Mouse (Mus musculus) bone marrow, adult 2 months (tissue): ENCODE measurements around the gene Panx1. TPM values are rescaled to one million over a fixed set of nuclear protein-coding genes. Genes with fewer than 3 reads are reported as not detected.
A peak's percentile ranks its signal among the peaks of the same experiment; 100 is the strongest.

ENCODE experiments used
- H3K27ac ChIP-seq: fragments of 200-500 bp; 2 replicates; pipeline ENCODE4 v1.5.1; 2012; ENCODE audit warnings: low read depth, mild to moderate bottlenecking, control low read depth, inconsistent platforms, low read length; ENCODE audit not compliant: control insufficient read depth, poor library complexity, insufficient read depth
- H3K4me1 ChIP-seq: fragments of 200-500 bp; 2 replicates; pipeline ENCODE4 v1.6.1; 2011; ENCODE audit warnings: low read length; ENCODE audit not compliant: control insufficient read depth, insufficient read depth
- H3K4me3 ChIP-seq: fragments of 200-500 bp; replicated peaks from 2 replicates; pipeline ENCODE3; 2011; ENCODE audit warnings: mild to moderate bottlenecking, low read depth, low read length, control low read depth; ENCODE audit not compliant: control insufficient read depth
- CTCF ChIP-seq: fragments of 200-500 bp; IDR thresholded peaks from 2 replicates; pipeline ENCODE4 v1.5.1; 2011; ENCODE audit warnings: low read length, control low read depth; ENCODE audit not compliant: control insufficient read depth, insufficient read depth
- POLR2A ChIP-seq: fragments of 200-500 bp; IDR thresholded peaks from 2 replicates; pipeline ENCODE4 v1.6.1; 2011; ENCODE audit warnings: low read depth, mild to moderate bottlenecking, control low read depth, low read length, borderline replicate concordance; ENCODE audit not compliant: control insufficient read depth
- WGBS: fragments of 180-500 bp; shearing (Covaris S2); methylation state at CpG from one replicate; pipeline ENCODE4 v1.1.7; 2018; 5-methylcytosine and 5-hydroxymethylcytosine counted together
- polyA plus RNA-seq: library from polyadenylated mRNA; stranded (reverse); fragments of >200 nt; gene quantifications from 2 replicates; pipeline ENCODE4 v1.2.4, GENCODE M21; 2011; ENCODE audit warnings: low replicate concordance; ENCODE audit not compliant: missing spikeins, insufficient read depth, insufficient read length

Gene Panx1
- polyA plus RNA-seq, 1 experiment, result 11.4 TPM

DNA sequence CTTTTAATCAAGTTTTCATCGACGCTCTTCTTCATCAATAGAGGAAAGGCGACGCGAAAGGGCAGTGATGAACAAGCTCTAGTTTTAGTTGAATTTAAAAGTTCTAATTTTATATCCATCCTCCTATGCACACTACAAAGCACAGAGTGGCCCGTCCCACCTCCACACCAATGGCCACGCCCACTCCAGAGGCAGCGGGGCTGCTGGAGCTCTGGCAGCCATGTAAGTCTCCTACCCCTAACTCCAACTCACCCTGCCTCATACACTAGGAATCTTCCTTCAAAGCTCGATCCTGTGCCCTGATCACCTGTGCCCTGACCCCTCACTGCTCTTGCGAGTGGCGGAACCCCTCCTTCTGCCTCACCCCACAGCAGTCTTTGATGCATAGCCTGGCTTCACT, 3.7 kb downstream of the Panx1 start:
- no peak for TF ChIP-seq POLR2A
- no peak for TF ChIP-seq CTCF
- WGBS, result 89% methylated on average over 11 of the region's 11 CpGs
- H3K4me3 ChIP-seq, result no peak overlapping the region
- peaks cover 4% of the 10 kb centered on the region for H3K4me1 ChIP-seq
- no peak overlapping the region for H3K27ac ChIP-seq

DNA sequence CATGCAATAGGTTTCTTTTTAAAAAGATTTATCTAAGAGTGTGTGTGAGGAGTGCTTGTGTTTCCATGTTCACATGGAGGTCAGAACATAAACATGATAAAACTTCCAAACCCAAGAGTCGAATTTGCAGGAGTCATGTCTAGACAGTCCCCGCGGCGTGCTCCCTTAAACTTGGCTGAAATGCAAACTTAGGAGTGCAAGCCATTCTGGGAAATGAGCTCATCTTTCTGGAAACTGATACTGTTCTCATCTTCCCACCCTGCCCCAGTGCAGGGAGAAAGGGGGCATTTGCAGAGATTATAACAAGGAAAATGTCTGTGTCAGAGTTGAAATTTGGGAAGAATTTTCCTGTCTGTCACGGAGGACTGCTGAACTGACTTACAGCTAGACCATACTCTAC, 5.4 kb downstream of the Panx1 start:
- Histone ChIP-seq H3K4me1 (peaks cover 1% of the 10 kb centered on the region; the same call in 1 of the 2 replicates), H3K4me3 (no peak overlapping the region), H3K27ac (no peak overlapping the region)
- WGBS, result 91% methylated on average over 5 of the region's 5 CpGs
- TF ChIP-seq CTCF, result no peak
- no peak for TF ChIP-seq POLR2A

DNA sequence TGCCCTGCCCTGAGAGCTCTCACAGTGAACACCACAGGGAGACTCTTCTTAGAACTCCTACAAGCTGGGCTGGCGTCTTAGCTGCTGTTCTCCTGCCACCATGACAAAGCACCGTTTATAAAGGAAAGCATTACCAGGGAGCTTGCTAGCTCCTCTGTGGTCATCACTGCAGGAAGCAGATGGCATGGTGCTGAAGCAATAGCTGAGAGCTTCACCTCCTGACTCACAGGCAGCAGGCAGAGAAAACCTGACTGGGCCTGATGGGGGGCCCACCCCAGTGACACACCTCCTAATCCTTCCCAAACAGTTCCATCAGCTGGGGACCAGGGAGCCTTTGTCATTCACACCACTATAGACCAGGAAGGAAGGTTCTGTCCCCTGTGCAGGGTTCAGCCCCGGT, 7.6 kb downstream of the Panx1 start:
- H3K27ac ChIP-seq, result no peak overlapping the region
- TF ChIP-seq CTCF (no peak), POLR2A (no peak)
- no peak overlapping the region for H3K4me3 ChIP-seq
- 34% methylated on average over 3 of the region's 3 CpGs for WGBS
- H3K4me1 ChIP-seq, result peaks cover 3% of the 10 kb centered on the region

DNA sequence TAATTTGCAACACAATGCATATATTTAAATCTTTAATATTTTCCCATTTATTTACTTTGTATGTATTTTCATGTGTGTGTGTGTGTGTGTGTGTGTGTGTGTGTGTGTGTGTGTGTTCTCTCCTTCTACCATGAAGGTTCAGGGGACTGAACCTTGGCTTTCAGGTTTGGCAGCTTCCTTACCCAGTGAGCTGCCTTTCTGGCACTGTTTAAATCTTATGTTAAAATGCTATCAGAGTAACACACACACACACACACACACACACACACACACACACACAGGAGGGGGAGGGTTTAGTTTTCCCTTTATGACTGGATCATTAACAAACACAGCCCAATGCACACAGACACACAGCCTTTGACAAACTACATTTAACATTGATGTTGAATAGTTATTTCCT, 8.0 kb downstream of the Panx1 start:
- TF ChIP-seq POLR2A (no peak), CTCF (no peak)
- no peak overlapping the region for H3K27ac ChIP-seq
- no peak overlapping the region for H3K4me3 ChIP-seq
- H3K4me1 ChIP-seq, result peaks cover 3% of the 10 kb centered on the region

DNA sequence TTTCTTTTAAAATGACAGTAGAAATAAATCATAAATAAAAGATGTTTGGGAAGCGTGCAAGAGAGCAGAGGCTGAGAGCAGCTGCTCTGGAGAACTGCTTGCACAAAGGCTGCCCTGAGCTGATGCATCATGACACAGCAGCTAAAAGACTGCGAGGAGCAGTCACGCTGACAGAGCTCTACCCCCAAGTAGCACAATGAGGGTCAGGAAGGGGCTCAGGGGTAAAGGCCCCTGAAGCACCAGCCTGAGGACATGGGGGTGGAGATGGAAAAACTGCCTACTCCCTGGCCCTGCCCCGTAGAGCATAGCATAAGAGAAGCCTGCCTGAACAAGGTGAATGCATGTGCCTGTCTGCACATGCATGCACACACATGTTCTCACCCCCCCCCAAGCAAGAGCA, 8.5 kb downstream of the Panx1 start:
- Histone ChIP-seq H3K4me3 (no peak overlapping the region), H3K27ac (no peak overlapping the region), H3K4me1 (peaks cover 3% of the 10 kb centered on the region)
- TF ChIP-seq POLR2A (no peak), CTCF (no peak)
- 25% methylated on average over 4 of the region's 4 CpGs for WGBS

DNA sequence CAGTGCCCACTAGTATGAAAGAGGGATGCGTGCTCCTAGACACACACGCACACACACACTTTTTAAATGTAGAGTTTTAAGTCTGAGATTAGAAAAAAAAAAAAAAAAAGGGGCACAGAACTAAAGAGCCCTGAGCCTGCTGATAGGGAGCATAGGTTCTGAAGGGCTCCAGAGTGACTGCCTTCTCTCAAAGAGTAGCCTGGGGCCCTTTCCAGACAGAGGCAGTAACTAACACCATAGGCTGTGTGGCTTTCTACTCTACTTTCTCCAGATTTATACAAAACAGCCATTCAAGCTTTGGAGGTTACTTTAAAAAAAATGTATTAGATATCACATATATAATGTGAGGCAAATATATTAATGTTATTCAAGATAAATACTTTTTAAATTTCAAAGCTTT, 8.9 kb downstream of the Panx1 start:
- H3K4me3 ChIP-seq, result no peak overlapping the region
- 91% methylated on average over 2 of the region's 2 CpGs for WGBS
- H3K27ac ChIP-seq, result no peak overlapping the region
- no peak for TF ChIP-seq CTCF
- no peak for TF ChIP-seq POLR2A
- peaks cover 3% of the 10 kb centered on the region for H3K4me1 ChIP-seq

DNA sequence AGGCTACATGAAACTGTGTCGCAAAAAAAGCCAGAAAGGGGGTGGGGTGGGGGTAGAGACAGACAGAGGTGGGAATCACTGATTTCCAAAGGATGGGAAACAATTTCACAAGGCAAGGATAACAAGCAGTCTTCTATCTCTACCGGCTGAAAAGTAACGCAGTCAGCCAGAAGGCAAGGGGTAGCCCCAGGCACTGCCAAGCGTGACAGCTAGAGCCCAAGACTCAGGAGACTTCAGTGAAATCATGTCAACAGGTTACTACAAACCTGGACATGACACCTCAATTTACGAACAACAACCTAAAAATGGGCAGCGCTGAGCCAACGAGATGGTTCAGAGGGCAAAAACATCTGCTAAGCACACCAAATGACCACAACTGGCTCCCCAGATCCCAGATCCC, 9.3 kb downstream of the Panx1 start:
- TF ChIP-seq CTCF (no peak), POLR2A (no peak)
- no peak overlapping the region for H3K4me3 ChIP-seq
- peaks cover 3% of the 10 kb centered on the region for H3K4me1 ChIP-seq
- WGBS, result 86% methylated on average over 7 of the region's 7 CpGs
- H3K27ac ChIP-seq, result no peak overlapping the region

DNA sequence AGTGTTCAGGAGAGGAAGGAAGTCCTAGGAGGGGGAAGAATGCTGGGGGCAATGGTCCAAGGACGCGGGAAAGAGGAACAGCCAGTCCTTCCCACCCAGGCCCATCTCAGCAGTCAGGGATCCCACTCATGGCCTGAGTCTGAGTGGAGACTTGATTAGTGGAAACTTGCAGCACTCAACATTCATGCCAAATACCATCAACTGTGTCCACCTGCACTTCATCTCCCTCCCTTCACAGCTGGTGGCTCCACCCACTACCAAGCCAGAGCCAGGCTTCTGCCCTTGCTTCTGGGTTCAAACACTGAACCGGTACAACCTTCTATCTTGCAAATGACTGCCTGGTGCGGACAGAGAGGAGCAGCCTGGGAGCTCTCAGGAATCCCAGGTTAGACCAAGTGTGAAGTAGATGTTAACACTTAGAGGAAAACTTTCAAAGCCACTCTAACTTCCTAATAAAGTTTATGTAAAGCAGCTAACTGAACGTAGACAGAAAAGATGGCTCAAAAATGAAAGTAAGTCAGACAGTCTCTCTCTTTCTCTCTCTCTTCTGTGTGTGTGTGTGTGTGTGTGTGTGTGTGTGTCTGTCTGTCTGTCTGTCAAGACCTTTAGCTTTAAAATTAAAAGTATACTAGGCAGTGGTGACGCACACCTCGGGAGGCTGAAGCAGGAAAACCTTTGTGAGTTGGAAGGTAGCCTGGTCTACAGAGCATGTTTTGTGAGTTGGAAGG, 10.6 kb downstream of the Panx1 start:
- Histone ChIP-seq H3K4me3 (no peak overlapping the region), H3K4me1 (peaks cover 3% of the 10 kb centered on the region), H3K27ac (no peak overlapping the region)
- WGBS, result 41% methylated on average over 7 of the region's 7 CpGs
- TF ChIP-seq CTCF (no peak), POLR2A (no peak)

DNA sequence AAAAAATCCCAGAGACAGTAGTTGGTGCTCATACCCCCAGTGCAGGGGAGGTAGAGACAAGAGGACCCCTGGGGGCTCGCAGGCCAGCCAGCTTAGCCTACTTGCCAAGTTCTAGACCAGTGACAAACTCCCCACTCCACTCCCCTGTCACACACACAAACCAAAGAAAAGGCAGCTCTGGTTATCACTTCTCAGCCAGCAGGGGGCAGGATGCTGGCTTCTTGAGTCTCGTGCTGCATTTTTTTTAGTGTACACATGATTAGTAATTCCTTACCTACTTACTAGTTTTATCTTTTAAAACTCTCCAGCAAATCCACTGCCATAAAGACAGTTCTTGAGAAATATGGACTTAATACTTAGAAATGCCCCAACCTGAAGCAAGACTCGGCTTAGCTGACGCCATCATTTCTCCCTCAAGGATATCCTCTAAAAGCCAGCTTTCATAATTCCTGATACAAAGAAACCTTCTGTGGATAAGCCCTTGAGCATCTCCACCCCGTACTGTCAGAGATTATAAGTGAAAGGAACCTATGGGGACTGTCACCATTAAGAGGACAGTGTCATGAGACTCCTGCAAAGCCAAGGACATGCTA, 11.6 kb downstream of the Panx1 start:
- no peak for TF ChIP-seq POLR2A
- peak; percentile 50; the same call in 1 of the 2 replicates for TF ChIP-seq CTCF
- WGBS, result 50% methylated on average over 5 of the region's 5 CpGs
- Histone ChIP-seq H3K4me3 (no peak overlapping the region), H3K27ac (no peak overlapping the region), H3K4me1 (peaks cover 3% of the 10 kb centered on the region)
